Mouse (Mus musculus) brain, embryonic 18.5 days (tissue): ENCODE measurements around the gene Kat14.
"Not testable (repeated sequence)": the region's sequence is repeated elsewhere in the genome, so short reads cannot be mapped to it uniquely, and the experiment has no call there.

Source experiments
- DNase-seq: peaks from one replicate; pipeline ENCODE4 v3.0.0-alpha.2; 2012; ENCODE audit warnings: low read depth, low spot score

Gene Kat14

GRCm38 (mm10) chr2:144368400-144369019 is at the start of gene Kat14, which contains the start of gene Pet117:
TSS of gene Kat14 (plus strand) at chr2:144368983.
TSS of gene Pet117 (plus strand) at chr2:144368996.
- DNase-seq, result peak; percentile 83

- no peak for DNase-seq
These were observed 44.6 kb upstream of the Kat14 start for GRCm38 (mm10) chr2:144324218-144324617.

GRCm38 (mm10) chr2:144329451-144329850 is 39.3 kb upstream of the Kat14 start:
- DNase-seq, result no peak

GRCm38 (mm10) chr2:144329937-144330336 is 38.8 kb upstream of the Kat14 start:
- no peak for DNase-seq

GRCm38 (mm10) chr2:144330352-144330959 is 38.3 kb upstream of the Kat14 start:
- no peak for DNase-seq

GRCm38 (mm10) chr2:144330960-144331371 is 37.8 kb upstream of the Kat14 start:
- DNase-seq, result no peak

- no peak for DNase-seq
These were observed 37.1 kb upstream of the Kat14 start, which contains the start of gene Ovol2 for GRCm38 (mm10) chr2:144331401-144332302. TSS of gene Ovol2 (minus strand) at chr2:144332146.

GRCm38 (mm10) chr2:144332486-144332885 is 36.3 kb upstream of the Kat14 start:
- no peak for DNase-seq

GRCm38 (mm10) chr2:144333138-144333842 is 35.5 kb upstream of the Kat14 start:
- DNase-seq, result no peak

GRCm38 (mm10) chr2:144337230-144337629 is 31.6 kb upstream of the Kat14 start:
- no peak for DNase-seq

GRCm38 (mm10) chr2:144337701-144338100 is 31.1 kb upstream of the Kat14 start:
- DNase-seq, result no peak

- not testable (repeated sequence) for DNase-seq
These were observed 30.6 kb upstream of the Kat14 start for GRCm38 (mm10) chr2:144338149-144338548.

GRCm38 (mm10) chr2:144343158-144343557 is 25.6 kb upstream of the Kat14 start:
- DNase-seq, result no peak

GRCm38 (mm10) chr2:144348525-144348924 is 20.3 kb upstream of the Kat14 start:
- no peak for DNase-seq

GRCm38 (mm10) chr2:144352843-144353242 is 15.9 kb upstream of the Kat14 start:
- no peak for DNase-seq

- peak; percentile 37 for DNase-seq
These were observed 238 bp downstream of the Kat14 start for GRCm38 (mm10) chr2:144369020-144369421.

GRCm38 (mm10) chr2:144369511-144369910 is 728 bp downstream of the Kat14 start:
- DNase-seq, result peak; percentile 4

GRCm38 (mm10) chr2:144371566-144371965 is 2.8 kb downstream of the Kat14 start:
- no peak for DNase-seq

- no peak for DNase-seq
These were observed 4.3 kb downstream of the Kat14 start for GRCm38 (mm10) chr2:144373063-144373462.

GRCm38 (mm10) chr2:144375063-144375703 is 6.4 kb downstream of the Kat14 start:
- no peak for DNase-seq

- no peak for DNase-seq
These were observed 12.5 kb downstream of the Kat14 start for GRCm38 (mm10) chr2:144381293-144381692.
